Mouse (Mus musculus): Measurements from ENCODE around the gene Foxe1.

DNA sequence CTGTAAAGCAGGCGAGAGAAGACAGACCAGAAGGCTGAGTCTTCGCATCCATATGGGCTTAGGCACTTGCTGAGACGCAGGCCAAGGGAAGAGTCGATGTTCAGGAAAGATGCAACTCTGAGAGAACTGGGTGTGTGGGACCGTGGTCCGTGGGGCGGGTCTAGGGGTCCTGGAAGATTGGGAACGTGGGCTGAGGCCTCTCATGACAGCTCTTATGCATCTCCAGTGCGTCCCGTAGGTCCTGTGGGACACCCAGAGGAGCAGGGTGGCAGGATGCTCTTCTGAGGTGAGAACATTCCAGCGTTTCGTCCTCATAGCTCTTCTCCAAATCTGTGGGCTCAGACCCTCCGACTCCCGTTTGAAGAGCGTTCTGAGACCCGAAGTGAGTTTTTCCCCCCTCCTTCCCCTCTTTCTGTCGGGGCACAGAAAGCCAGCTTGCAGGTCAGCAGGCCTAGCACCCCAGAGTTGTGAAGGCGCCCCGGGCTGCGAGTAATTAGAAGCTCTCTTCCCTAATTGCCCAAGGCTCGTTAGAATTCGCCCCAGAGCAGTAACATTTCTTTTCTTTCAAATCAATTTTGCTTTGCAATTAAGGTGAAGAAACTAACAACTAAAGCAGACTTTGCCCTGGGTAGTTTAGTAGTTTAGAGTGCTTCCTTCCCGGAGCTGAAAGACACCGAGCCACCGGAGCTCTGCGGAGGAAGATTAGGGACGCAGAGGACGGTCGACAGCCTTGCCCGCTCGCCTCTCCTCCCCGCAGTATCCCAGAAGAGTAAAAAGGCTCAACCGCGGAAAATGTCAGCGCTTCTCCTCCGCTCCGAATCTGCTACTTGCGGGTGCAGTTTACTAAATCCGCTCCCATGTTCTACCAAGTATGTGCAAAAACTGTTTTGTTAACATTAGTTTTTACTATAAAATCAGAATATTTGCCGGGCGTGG lies 4.4 kb downstream of the Foxe1 start:
- TF ChIP-seq POLR2A (IDR thresholded peaks at IDR 0.05; ENCODE audit: low read depth, low read length) = no peak
- no peak for TF ChIP-seq CTCF (IDR thresholded peaks at IDR 0.05; ENCODE audit: extremely low read depth, insufficient read length, insufficient replicate concordance, low read depth, low read length)

Measured in small intestine, adult 2 months (tissue).